Comparison of ENCODE assay signal across 11 mouse cellular contexts in genomic region chr15:97863494-97863881, GRCm38 (mm10). TPM values are rescaled to one million over a fixed set of nuclear protein-coding genes. Genes with fewer than 3 reads are reported as not detected.
DNase-seq lines count a peak whose midpoint lies in the region; ATAC-seq and TF ChIP-seq lines count a peak whose summit lies in the region.
"Had no signal": no experiment of that assay in that cellular context is flagged by ENCODE, and none has a peak within 500 bp of the region (broad histone marks: within the 10 kb centered on the region; RNA-seq: fewer than 3 reads in every experiment).

No protein-coding gene starts in this region.

- no peaks in the 10 kb centered on the region for H3K27me3 ChIP-seq in forebrain, embryonic 16.5 days (replicated peaks; ENCODE audit: control insufficient read depth, insufficient read depth, low read length)
- no peaks in the 10 kb centered on the region for H3K27me3 ChIP-seq in forebrain, embryonic 12.5 days
- H3K27me3 ChIP-seq in E14TG2a.4 (ENCODE audit: insufficient read depth, low read length) = peaks cover 21% of the 10 kb centered on the region
- no peaks in the 10 kb centered on the region for H3K27me3 ChIP-seq in midbrain, embryonic 13.5 days
- H3K27me3 ChIP-seq: hindbrain, embryonic 13.5 days; neural tube, embryonic 12.5 days had no signal

- H3K4me1 ChIP-seq in forebrain, embryonic 16.5 days (replicated peaks; ENCODE audit: control insufficient read depth, insufficient read depth, low read length) = no peaks in the 10 kb centered on the region
- peaks cover 9% of the 10 kb centered on the region for H3K4me1 ChIP-seq in forebrain, embryonic 12.5 days
- H3K4me1 ChIP-seq in E14TG2a.4 (replicated peaks; ENCODE audit: low read depth, low read length) = peaks cover 16% of the 10 kb centered on the region
- H3K4me1 ChIP-seq in midbrain, embryonic 13.5 days (replicated peaks) = peaks cover 12% of the 10 kb centered on the region
- H3K4me1 ChIP-seq: hindbrain, embryonic 13.5 days; neural tube, embryonic 12.5 days had no signal

- 67% methylated on average over 18 of the region's 18 CpGs for WGBS in forebrain, embryonic 16.5 days
- WGBS in forebrain, embryonic 12.5 days = 78% methylated on average over 17 of the region's 18 CpGs
- 74% methylated on average over 18 of the region's 18 CpGs for WGBS in midbrain, embryonic 13.5 days

- H3K36me3 ChIP-seq in forebrain, embryonic 16.5 days (ENCODE audit: control insufficient read depth, insufficient read depth) = no peaks in the 10 kb centered on the region
- H3K36me3 ChIP-seq in forebrain, embryonic 12.5 days (replicated peaks) = no peaks in the 10 kb centered on the region
- H3K36me3 ChIP-seq in E14TG2a.4 (ENCODE audit: insufficient read depth, low read length) = no peaks in the 10 kb centered on the region
- no peaks in the 10 kb centered on the region for H3K36me3 ChIP-seq in midbrain, embryonic 13.5 days
- H3K36me3 ChIP-seq: hindbrain, embryonic 13.5 days; neural tube, embryonic 12.5 days had no signal

- peak; percentile 80 to 82 for DNase-seq in layer of hippocampus, adult 18-20 months (ENCODE audit: low spot score in 2 of 2)
- no peak for DNase-seq in yolk sac, embryonic 10.5 days (ENCODE audit: low spot score)
- DNase-seq in embryo, embryonic 10 days (ENCODE audit: low spot score) = no peak
- DNase-seq in gastrocnemius, postnatal 10 days = no peak

- no peak for TF ChIP-seq CTCF in E14TG2a.4 (conservative IDR thresholded peaks at IDR 0.05; ENCODE audit: low read length)

- no peak overlapping the region for H3K27ac ChIP-seq in forebrain, embryonic 16.5 days (ENCODE audit: low read length)
- no peak overlapping the region for H3K27ac ChIP-seq in forebrain, embryonic 12.5 days
- no peak overlapping the region for H3K27ac ChIP-seq in midbrain, embryonic 13.5 days
- H3K27ac ChIP-seq: hindbrain, embryonic 13.5 days; macrophage; neural tube, embryonic 12.5 days had no signal

- peaks cover 6% of the 10 kb centered on the region for H3K9me3 ChIP-seq in forebrain, embryonic 16.5 days (ENCODE audit: control insufficient read depth, low read length)
- H3K9me3 ChIP-seq in forebrain, embryonic 12.5 days = peaks cover 3% of the 10 kb centered on the region; the same call in 1 of the 2 replicates
- H3K9me3 ChIP-seq in E14TG2a.4 (ENCODE audit: low read length) = peaks cover 7% of the 10 kb centered on the region
- no peaks in the 10 kb centered on the region for H3K9me3 ChIP-seq in midbrain, embryonic 13.5 days

- ATAC-seq in forebrain, embryonic 16.5 days = 0 out of 2 replicates have a peak, but pooled peaks have one; percentile 28
- ATAC-seq in forebrain, embryonic 12.5 days (ENCODE audit: low FRiP score) = no peak
- 0 out of 2 replicates have a peak, but pooled peaks have one; percentile 37 for ATAC-seq in midbrain, embryonic 13.5 days

- H3K4me2 ChIP-seq in forebrain, embryonic 16.5 days (ENCODE audit: low read length) = no peak overlapping the region
- H3K4me2 ChIP-seq in forebrain, embryonic 12.5 days = no peak overlapping the region
- H3K4me2 ChIP-seq in midbrain, embryonic 13.5 days (replicated peaks) = no peak overlapping the region
- H3K4me2 ChIP-seq: hindbrain, embryonic 13.5 days; neural tube, embryonic 12.5 days had no signal

- no peak overlapping the region for H3K4me3 ChIP-seq in forebrain, embryonic 16.5 days (replicated peaks; ENCODE audit: low read length)
- H3K4me3 ChIP-seq in forebrain, embryonic 12.5 days (replicated peaks) = no peak overlapping the region
- 0 out of 2 replicates have a peak overlapping the region, but pooled peaks have one; percentile 30 for H3K4me3 ChIP-seq in E14TG2a.4 (replicated peaks; ENCODE audit: low read length)
- no peak overlapping the region for H3K4me3 ChIP-seq in midbrain, embryonic 13.5 days (replicated peaks)
- H3K4me3 ChIP-seq: hindbrain, embryonic 13.5 days; neural tube, embryonic 12.5 days had no signal

- H3K9ac ChIP-seq in forebrain, embryonic 16.5 days (replicated peaks; ENCODE audit: low read depth, low read length) = no peak overlapping the region
- no peak overlapping the region for H3K9ac ChIP-seq in forebrain, embryonic 12.5 days
- no peak overlapping the region for H3K9ac ChIP-seq in midbrain, embryonic 13.5 days (replicated peaks)
- H3K9ac ChIP-seq: hindbrain, embryonic 13.5 days; neural tube, embryonic 12.5 days had no signal

RNA-seq across cellular contexts. Expression of gene Hdac7, which starts 19.2 kb away (rescaled TPM):
- 21.7 and 31.1 TPM in 2 replicates for polyA plus RNA-seq in forebrain, embryonic 16.5 days (2015; fragmentation: Nextera tagmentation; extraction: Ambion mirVana)
- 23.7 and 24.1 TPM in 2 replicates for polyA plus RNA-seq in forebrain, embryonic 12.5 days (2016; fragmentation: Nextera tagmentation; extraction: Ambion mirVana)
- total RNA-seq in layer of hippocampus, adult 18-20 months (2021) = 10 to 100 TPM; 17.9 to 20.7 TPM
- 29.8 and 31.4 TPM in 2 replicates for polyA plus RNA-seq in midbrain, embryonic 13.5 days (2015; fragmentation: Nextera tagmentation; extraction: Ambion mirVana)
- 10 to 100 TPM; 24.5 to 40.3 TPM for total RNA-seq in gastrocnemius, postnatal 10 days (2021)

RNA-seq across cellular contexts. Expression of gene Vdr, which starts 46.9 kb away (rescaled TPM):
- 0.20 TPM in 1 of 2 replicates, not detected in the other for polyA plus RNA-seq in forebrain, embryonic 16.5 days (2015; fragmentation: Nextera tagmentation; extraction: Ambion mirVana)
- 0.59 TPM in 1 of 2 replicates, not detected in the other for polyA plus RNA-seq in forebrain, embryonic 12.5 days (2016; fragmentation: Nextera tagmentation; extraction: Ambion mirVana)
- total RNA-seq in layer of hippocampus, adult 18-20 months (2021) = under 1 TPM; 0.07 to 0.48 TPM
- polyA plus RNA-seq in midbrain, embryonic 13.5 days (2015; fragmentation: Nextera tagmentation; extraction: Ambion mirVana) = not detected in 2 replicates
- 1 to 10 TPM in 1 of 2 experiments, under 1 TPM in 1; 0.40 to 2.8 TPM for total RNA-seq in gastrocnemius, postnatal 10 days (2021)

Comparison
In these comparisons a context has a peak if more than half of its experiments do, and no peak if none do; other contexts are left out.
1. DNase-seq: peak in layer of hippocampus, adult 18-20 months (2 of 2); none in yolk sac, embryonic 10.5 days (single experiment), embryo, embryonic 10 days (single experiment) and gastrocnemius, postnatal 10 days (single experiment).